Mouse (Mus musculus) thymus, adult 2 months (tissue): ENCODE measurements around the gene Bclaf1.

Source experiments
- CTCF ChIP-seq: fragments of 200-500 bp; IDR thresholded peaks from 2 replicates; pipeline ENCODE4 v1.5.1; 2012; ENCODE audit warnings: mild to moderate bottlenecking, control low read depth, low read length, moderate library complexity, borderline replicate concordance; ENCODE audit not compliant: control insufficient read depth, poor library complexity, insufficient read depth; ENCODE audit errors: extremely low read depth
- POLR2A ChIP-seq: fragments of 200-500 bp; IDR thresholded peaks from 2 replicates; pipeline ENCODE4 v1.6.1; 2012; ENCODE audit warnings: mild to moderate bottlenecking, low read length, control low read depth, moderate library complexity; ENCODE audit not compliant: control insufficient read depth, poor library complexity, insufficient read depth; ENCODE audit errors: extremely low read depth

DNA sequence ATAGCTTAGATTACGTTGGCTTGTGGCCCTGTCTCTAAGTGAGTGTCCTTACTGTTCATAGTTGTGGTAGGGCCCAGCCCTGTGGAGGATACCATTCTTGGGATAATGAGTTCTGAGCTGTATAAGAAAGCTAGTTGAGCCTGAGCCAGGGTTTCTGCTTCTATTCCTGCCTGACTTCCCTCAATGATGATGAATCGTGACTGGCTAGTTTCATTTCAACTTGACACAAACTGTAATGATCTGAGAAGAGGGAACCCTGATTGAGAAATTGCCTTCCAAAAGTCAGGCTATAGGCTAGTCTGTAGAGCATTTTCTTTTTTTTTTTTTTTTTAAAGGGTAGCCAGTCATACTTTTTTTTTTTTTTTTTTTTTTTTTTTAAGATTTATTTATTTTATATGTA is 36.6 kb downstream of the Bclaf1 start:
- no peak for TF ChIP-seq POLR2A
- TF ChIP-seq CTCF, result no peak
